Mouse (Mus musculus): ENCODE results near the gene Mxra8. TPM values are rescaled to one million over a fixed set of nuclear protein-coding genes. Genes with fewer than 3 reads are reported as not detected.

Gene Mxra8
- polyA plus RNA-seq, 1 experiment from 2014 or later = 37.6 TPM

DNA sequence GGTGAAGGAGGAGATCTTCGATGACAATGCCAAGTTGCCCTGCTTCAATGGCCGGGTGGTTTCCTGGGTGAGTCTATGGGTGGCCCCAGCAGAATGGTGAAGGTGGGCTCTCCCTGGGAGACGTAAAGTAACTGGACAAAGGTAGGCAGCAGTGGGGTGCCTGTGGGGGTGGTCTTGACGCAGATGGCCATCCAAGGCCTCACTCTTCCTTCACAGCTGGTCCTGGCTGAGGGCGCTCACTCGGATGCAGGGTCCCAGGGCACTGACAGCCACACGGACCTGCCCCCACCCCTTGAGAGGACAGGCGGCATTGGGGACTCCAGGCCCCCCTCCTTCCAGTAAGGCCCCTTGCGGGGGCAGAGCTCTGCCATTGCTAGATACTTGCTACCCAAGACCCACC lies 13.9 kb downstream of the Mxra8 start:
- peaks cover 73% of the 10 kb centered on the region for H3K36me3 ChIP-seq (replicated peaks)
- H3K4me1 ChIP-seq = peaks cover 22% of the 10 kb centered on the region

DNA sequence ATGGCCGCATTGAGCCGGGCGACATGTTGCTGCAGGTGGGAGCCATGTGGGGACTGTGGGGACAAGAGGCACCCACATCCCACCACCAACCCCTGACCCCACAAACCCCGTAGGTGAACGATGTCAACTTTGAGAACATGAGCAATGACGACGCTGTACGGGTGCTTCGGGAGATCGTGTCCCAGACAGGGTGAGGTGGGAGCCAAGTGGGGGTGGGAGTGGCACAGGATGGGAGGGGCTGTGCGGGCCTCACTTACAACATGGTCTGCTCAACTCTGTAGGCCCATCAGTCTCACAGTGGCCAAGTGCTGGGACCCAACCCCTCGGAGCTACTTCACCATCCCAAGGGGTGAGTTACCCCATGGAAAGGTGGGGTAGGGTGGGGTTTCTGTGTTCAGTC lies 15.5 kb downstream of the Mxra8 start:
- WGBS = 98% methylated on average over 12 of the region's 12 CpGs
- H3K27me3 ChIP-seq (ENCODE audit: poor library complexity, severe bottlenecking) = no peaks in the 10 kb centered on the region
- H3K27ac ChIP-seq = no peak overlapping the region
- no peak overlapping the region for H3K4me3 ChIP-seq
- peaks cover 87% of the 10 kb centered on the region for H3K36me3 ChIP-seq (replicated peaks)
- DNase-seq (ENCODE audit: extremely low spot score, low spot score) = no peak
- H3K4me1 ChIP-seq = peaks cover 6% of the 10 kb centered on the region
- H3K9me3 ChIP-seq = no peaks in the 10 kb centered on the region

More for the DNA sequence above, 13.9 kb downstream of the Mxra8 start:
- H3K9me3 ChIP-seq = no peaks in the 10 kb centered on the region
- H3K27me3 ChIP-seq (ENCODE audit: poor library complexity, severe bottlenecking) = no peaks in the 10 kb centered on the region
- no peak overlapping the region for H3K27ac ChIP-seq
- 92% methylated on average over 9 of the region's 9 CpGs for WGBS
- no peak overlapping the region for H3K4me3 ChIP-seq
- no peak for DNase-seq (ENCODE audit: extremely low spot score, low spot score)

DNA sequence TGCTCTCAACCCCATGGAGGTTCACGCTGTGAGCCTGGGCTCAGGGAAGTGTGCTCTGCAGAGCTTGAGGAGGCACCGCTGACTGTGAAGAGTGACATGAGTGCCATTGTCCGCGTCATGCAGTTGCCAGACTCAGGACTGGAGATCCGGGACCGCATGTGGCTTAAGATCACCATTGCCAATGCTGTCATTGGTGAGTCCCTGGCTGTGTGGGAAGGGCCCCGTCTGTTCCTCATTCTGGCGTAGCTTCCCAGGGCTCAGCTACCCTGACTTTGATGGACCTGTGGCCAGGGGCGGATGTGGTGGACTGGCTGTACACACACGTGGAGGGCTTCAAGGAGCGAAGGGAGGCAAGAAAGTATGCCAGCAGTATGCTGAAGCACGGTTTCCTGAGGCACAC lies 16.6 kb downstream of the Mxra8 start:
- H3K36me3 ChIP-seq (replicated peaks) = peaks cover 89% of the 10 kb centered on the region
- no peaks in the 10 kb centered on the region for H3K27me3 ChIP-seq (ENCODE audit: poor library complexity, severe bottlenecking)
- H3K4me3 ChIP-seq = no peak overlapping the region
- 93% methylated on average over 12 of the region's 12 CpGs for WGBS
- no peak overlapping the region for H3K27ac ChIP-seq
- H3K4me1 ChIP-seq = no peaks in the 10 kb centered on the region
- DNase-seq (ENCODE audit: extremely low spot score, low spot score) = no peak
- no peaks in the 10 kb centered on the region for H3K9me3 ChIP-seq

DNA sequence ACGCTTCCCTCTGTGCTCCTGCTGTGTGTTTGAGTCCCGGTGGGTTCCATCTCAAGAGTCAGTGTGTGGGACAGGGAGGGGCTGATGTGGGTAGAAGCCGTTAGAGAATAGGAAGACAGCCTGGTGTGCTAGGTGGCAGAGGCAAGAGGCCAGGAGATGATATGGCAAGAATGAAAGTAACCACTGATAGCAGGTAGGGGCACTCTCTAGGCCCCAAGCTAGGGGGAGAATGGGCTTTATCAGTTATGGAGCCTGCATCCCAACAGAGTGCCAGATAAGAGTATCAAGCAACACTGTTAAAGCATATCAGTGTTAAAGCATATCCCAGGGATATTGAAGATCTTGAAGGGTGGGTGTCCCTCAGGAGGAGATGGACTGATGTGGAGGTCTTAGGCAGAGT lies 17.4 kb downstream of the Mxra8 start:
- no peak overlapping the region for H3K27ac ChIP-seq
- H3K4me1 ChIP-seq = no peaks in the 10 kb centered on the region
- no peaks in the 10 kb centered on the region for H3K27me3 ChIP-seq (ENCODE audit: poor library complexity, severe bottlenecking)
- WGBS = 92% methylated on average over 3 of the region's 3 CpGs
- H3K36me3 ChIP-seq (replicated peaks) = peaks cover 94% of the 10 kb centered on the region
- H3K4me3 ChIP-seq = no peak overlapping the region
- DNase-seq (ENCODE audit: extremely low spot score, low spot score) = no peak
- H3K9me3 ChIP-seq = no peaks in the 10 kb centered on the region

DNA sequence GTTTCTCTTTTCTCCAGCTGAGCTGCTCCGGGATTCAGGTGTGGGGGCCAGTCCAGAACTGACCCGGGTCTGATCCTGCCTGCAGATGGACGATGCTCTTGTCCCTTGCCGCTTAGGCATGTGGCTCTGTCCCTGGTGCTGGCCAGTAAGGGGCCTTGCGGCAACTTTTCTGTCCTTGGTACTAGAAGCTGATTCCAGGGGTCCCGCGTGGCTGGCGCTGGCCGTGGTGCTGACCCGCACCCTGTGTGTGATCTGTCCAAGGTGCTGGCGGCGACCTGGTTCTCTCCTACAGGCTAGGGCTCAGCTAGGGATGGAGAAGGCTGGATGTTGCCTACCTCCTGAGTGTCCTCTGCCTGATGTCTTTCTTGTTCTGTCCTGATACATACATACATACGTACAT lies 19.8 kb downstream of the Mxra8 start:
- H3K4me1 ChIP-seq = no peaks in the 10 kb centered on the region
- 31% methylated on average over 13 of the region's 13 CpGs for WGBS
- no peaks in the 10 kb centered on the region for H3K27me3 ChIP-seq (ENCODE audit: poor library complexity, severe bottlenecking)
- H3K9me3 ChIP-seq = no peaks in the 10 kb centered on the region
- peak; percentile 74 for DNase-seq (ENCODE audit: extremely low spot score, low spot score)
- H3K36me3 ChIP-seq (replicated peaks) = peaks cover 77% of the 10 kb centered on the region
- no peak overlapping the region for H3K27ac ChIP-seq
- no peak overlapping the region for H3K4me3 ChIP-seq

DNA sequence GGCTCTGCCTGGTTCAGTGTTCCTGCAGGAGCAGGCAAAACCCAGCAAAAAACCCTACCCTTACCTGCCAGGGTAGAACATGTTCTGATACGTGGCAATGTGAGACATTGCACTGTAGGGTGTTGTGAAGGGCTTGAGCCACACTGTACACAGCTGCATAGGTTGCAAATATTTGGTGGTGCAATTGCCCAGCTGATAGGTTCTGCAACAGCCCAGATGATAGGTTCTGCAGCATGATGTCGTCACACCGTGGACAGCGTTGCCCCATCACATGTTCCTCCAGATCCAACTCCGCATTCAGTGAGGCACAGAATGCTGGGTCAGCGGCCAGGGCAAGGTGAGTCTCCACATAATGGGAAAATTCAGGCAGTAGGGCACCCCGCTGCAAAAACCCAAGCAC lies 22.3 kb downstream of the Mxra8 start:
- H3K4me3 ChIP-seq = no peak overlapping the region
- H3K36me3 ChIP-seq (replicated peaks) = peaks cover 76% of the 10 kb centered on the region
- no peak overlapping the region for H3K27ac ChIP-seq
- no peak for DNase-seq (ENCODE audit: extremely low spot score, low spot score)
- no peaks in the 10 kb centered on the region for H3K9me3 ChIP-seq
- no peaks in the 10 kb centered on the region for H3K27me3 ChIP-seq (ENCODE audit: poor library complexity, severe bottlenecking)
- no peaks in the 10 kb centered on the region for H3K4me1 ChIP-seq
- WGBS = 91% methylated on average over 7 of the region's 7 CpGs

DNA sequence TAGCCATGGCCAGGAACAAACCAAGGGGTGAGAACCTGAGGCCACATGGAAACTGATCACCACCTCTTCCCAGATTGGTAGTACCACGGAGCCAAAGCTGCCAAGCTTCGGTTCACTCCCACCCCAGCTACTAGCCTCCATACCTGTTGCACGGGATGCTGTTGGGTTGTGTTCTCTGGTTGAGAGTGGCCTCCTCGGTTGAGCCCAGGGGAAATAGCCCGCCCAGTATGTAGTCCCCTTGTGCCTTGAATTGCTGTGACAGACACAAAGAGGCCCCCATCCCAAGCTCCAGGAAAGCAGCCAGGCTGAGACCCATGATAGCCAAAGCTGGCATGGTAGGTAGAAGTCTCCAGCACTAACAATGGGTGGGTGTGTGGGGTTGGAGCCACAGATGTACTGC lies 23.5 kb downstream of the Mxra8 start, which contains the start of gene Tas1r3:
Gene Tas1r3 (minus strand): TSS at position 362 of the 400 bp plus-strand sequence.
- Histone ChIP-seq H3K27ac (no peak within 1 kb of the TSS), H3K27me3 (ENCODE audit: poor library complexity, severe bottlenecking) (no peaks in the 10 kb centered on the region), H3K9me3 (no peaks in the 10 kb centered on the region), H3K4me3 (no peak within 1 kb of the TSS), H3K36me3 (replicated peaks) (peaks cover 66% of the 10 kb centered on the region), H3K4me1 (no peaks in the 10 kb centered on the region)
- 83% methylated on average over 5 of the region's 5 CpGs for WGBS
- no peak for DNase-seq (ENCODE audit: extremely low spot score, low spot score)

DNA sequence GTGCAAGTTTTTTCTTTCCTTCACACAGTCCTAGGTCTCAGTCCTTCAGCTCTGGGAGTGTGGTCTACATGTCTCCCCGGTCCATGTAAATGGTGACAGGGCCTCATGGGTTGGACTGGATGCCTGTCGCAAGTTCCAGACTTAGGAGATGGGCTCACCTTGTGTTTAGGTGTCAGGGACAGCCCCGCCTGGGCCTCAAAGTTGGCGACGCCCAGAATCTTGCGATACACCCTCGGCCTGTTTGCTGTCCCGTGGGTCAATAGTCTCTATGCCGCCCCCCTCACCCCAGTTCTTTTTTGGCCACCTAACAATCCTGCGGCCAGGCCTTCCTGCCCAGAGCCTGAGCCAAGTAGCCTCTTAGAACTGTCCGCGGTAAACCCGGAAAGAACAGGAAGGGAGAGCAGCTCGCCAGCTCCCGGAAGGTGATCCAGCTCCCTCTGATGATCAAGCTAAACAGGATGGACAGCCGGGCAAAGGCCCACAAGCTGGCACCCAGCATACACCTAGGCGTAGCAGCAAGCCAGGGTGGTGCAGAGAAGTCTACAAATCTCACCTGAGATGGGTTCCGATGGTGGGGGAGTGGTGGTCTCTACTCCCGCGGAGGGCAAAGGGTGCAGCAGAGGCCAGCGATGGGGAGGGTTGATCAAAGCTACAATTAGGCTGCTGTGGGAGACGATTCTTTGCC lies 29.3 kb downstream of the Mxra8 start:
- 14% methylated on average over 22 of the region's 22 CpGs for WGBS
- no peaks in the 10 kb centered on the region for H3K9me3 ChIP-seq
- H3K27me3 ChIP-seq (ENCODE audit: poor library complexity, severe bottlenecking) = no peaks in the 10 kb centered on the region
- H3K27ac ChIP-seq = peak overlapping the region; percentile 88
- no peak for DNase-seq (ENCODE audit: extremely low spot score, low spot score)
- peaks cover 56% of the 10 kb centered on the region for H3K36me3 ChIP-seq (replicated peaks)
- peak overlapping the region; percentile 84 for H3K4me3 ChIP-seq
- peaks cover 26% of the 10 kb centered on the region for H3K4me1 ChIP-seq

DNA sequence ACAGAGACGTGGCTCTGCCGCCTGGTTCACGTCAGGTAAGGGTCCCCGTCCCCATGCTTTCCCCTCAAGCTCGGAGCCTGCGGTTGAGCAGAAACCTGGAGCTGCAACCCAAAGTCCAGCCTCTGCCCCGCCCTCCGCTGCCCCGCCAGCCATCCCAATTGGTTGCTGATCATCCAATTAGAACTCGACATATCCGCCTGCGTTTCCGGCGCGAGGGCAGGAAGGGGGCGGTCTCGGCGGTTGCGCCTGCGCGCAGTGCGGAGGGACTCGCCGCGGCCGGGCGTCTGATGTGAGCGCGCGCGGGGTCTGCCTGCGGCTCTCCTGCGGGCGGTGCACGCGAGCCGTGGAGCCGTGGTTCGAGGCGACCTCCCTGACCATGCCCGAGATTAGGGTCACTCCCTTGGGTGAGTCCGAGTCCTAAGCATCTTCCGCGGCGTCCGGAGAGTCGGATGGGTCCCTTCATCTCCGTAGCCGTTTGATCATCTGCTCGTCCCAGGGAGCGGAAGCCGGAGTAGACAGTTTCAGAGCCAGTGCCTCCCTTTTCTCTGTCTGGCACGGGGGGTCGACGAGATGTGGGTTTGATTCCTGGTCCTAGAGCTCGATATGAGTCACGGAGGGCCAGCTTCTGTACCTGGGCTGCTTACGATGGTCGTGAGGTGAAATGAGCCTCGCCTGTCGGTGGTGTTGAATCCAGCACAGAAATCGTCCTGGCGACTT lies 30.0 kb downstream of the Mxra8 start, which contains the start of the genes Cptp and Ints11:
Gene Cptp (minus strand): TSS at position 124 of the 717 bp plus-strand sequence.
Gene Ints11 (plus strand): TSS at position 230 of the 717 bp plus-strand sequence.
- peaks cover 63% of the 10 kb centered on the region for H3K36me3 ChIP-seq (replicated peaks)
- peak; percentile 97 for DNase-seq (ENCODE audit: extremely low spot score, low spot score)
- under 1% methylated on average over 63 of the region's 63 CpGs for WGBS
- peak within 1 kb of the TSS; percentile 88 for H3K27ac ChIP-seq
- peak within 1 kb of the TSS; percentile 84 for H3K4me3 ChIP-seq
- no peaks in the 10 kb centered on the region for H3K9me3 ChIP-seq
- peaks cover 26% of the 10 kb centered on the region for H3K4me1 ChIP-seq
- H3K27me3 ChIP-seq (ENCODE audit: poor library complexity, severe bottlenecking) = no peaks in the 10 kb centered on the region

DNA sequence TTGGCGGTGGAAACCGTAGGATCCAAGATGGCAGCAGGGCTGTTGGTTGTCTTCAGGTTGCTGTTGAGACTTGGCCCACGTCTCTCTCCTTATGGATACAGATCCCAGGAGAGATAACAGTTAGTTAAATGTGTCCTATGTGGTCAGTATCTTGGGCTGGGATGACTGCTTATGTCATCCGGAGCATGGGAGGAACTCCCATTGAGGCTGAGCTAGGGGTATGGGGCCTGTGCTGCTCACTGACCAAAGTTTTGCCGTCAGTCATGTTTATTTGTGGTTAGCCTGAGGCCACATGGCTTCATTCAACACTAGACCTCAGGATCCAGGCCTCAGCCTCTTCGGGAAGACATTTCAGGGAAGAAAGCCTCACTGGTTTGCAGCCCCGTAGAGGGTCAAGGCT lies 31.9 kb downstream of the Mxra8 start:
- Histone ChIP-seq H3K27ac (no peak overlapping the region), H3K27me3 (ENCODE audit: poor library complexity, severe bottlenecking) (no peaks in the 10 kb centered on the region), H3K9me3 (no peaks in the 10 kb centered on the region), H3K4me1 (peaks cover 26% of the 10 kb centered on the region), H3K36me3 (replicated peaks) (peaks cover 62% of the 10 kb centered on the region), H3K4me3 (no peak overlapping the region)
- 96% methylated on average over 7 of the region's 7 CpGs for WGBS
- DNase-seq (ENCODE audit: extremely low spot score, low spot score) = no peak

DNA sequence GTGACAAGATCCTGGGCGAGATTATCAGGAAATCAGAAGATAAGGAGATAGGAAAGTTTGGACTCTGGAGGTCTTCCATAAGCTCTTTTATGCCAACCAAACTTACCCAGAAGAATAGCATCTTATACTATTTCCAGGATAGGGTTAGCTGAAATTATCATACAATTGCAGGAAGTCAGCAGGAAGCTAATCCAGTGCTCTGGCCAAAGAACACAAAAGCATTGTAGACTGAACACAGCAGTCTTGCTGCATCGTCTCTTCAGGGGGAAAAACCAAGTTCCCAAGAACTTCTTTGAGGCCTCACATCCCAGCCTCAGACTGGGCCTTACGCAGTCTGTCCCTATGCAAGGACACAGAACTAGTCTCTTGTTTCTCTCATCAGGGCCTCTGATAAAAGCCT lies 44.1 kb downstream of the Mxra8 start:
- Histone ChIP-seq H3K9me3 (no peaks in the 10 kb centered on the region), H3K36me3 (replicated peaks) (peaks cover 90% of the 10 kb centered on the region), H3K27ac (no peak overlapping the region), H3K27me3 (ENCODE audit: poor library complexity, severe bottlenecking) (no peaks in the 10 kb centered on the region), H3K4me3 (no peak overlapping the region), H3K4me1 (no peaks in the 10 kb centered on the region)
- WGBS = 87% methylated on average over 3 of the region's 3 CpGs
- DNase-seq (ENCODE audit: extremely low spot score, low spot score) = no peak

DNA sequence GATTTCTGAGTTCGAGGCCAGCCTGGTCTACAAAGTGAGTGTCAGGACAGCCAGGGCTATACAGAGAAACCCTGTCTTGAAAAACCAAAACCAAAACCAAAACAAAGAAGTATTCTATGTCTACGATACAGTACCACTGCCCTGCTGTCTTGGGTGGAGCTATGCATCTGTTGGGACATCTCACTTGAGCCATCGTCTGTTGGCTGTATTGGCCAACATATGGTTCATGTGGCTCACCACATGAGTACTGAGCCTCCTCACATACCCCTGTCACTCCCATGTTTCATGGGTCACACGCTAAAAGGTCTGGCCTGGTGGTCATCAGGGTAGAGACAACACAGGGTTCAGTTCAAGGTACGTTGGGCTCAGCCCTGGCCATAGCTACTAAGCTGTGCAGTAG lies 46.9 kb downstream of the Mxra8 start:
- no peak for DNase-seq (ENCODE audit: extremely low spot score, low spot score)
- Histone ChIP-seq H3K4me1 (peaks cover 15% of the 10 kb centered on the region), H3K4me3 (no peak overlapping the region), H3K27me3 (ENCODE audit: poor library complexity, severe bottlenecking) (no peaks in the 10 kb centered on the region), H3K36me3 (replicated peaks) (peaks cover 81% of the 10 kb centered on the region), H3K9me3 (no peaks in the 10 kb centered on the region), H3K27ac (no peak overlapping the region)
- 96% methylated on average over 5 of the region's 5 CpGs for WGBS

DNA sequence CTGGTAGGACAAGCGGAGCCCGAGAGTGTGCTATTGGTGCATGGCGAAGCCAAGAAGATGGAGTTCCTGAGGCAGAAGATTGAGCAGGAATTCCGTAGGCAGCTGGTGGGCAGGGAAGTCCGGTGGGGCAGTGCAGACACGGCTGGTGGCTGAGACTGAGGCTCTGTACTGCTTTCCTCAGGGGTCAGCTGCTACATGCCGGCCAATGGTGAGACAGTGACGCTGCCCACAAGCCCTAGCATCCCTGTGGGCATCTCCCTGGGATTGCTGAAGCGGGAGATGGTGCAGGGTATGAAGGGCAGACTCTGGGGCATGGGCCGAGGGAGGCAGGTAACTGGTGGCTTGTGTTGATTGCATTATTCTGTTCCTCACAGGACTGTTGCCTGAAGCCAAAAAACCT lies 48.2 kb downstream of the Mxra8 start:
- H3K36me3 ChIP-seq (replicated peaks) = peaks cover 73% of the 10 kb centered on the region
- no peak overlapping the region for H3K4me3 ChIP-seq
- no peak overlapping the region for H3K27ac ChIP-seq
- no peaks in the 10 kb centered on the region for H3K9me3 ChIP-seq
- WGBS = 91% methylated on average over 10 of the region's 10 CpGs
- H3K4me1 ChIP-seq = peaks cover 21% of the 10 kb centered on the region
- no peak for DNase-seq (ENCODE audit: extremely low spot score, low spot score)
- H3K27me3 ChIP-seq (ENCODE audit: poor library complexity, severe bottlenecking) = no peaks in the 10 kb centered on the region

Measured in forebrain, embryonic 10.5 days (tissue).